Mouse (Mus musculus) bone marrow, adult 2 months (tissue): ENCODE data around the gene Tubal3.

Source experiments
- CTCF ChIP-seq: fragments of 200-500 bp; IDR thresholded peaks from 2 replicates; pipeline ENCODE4 v1.5.1; 2011; ENCODE audit warnings: low read length, control low read depth; ENCODE audit not compliant: control insufficient read depth, insufficient read depth
- POLR2A ChIP-seq: fragments of 200-500 bp; IDR thresholded peaks from 2 replicates; pipeline ENCODE4 v1.6.1; 2011; ENCODE audit warnings: low read depth, mild to moderate bottlenecking, control low read depth, low read length, borderline replicate concordance; ENCODE audit not compliant: control insufficient read depth

- TF ChIP-seq CTCF = no peak
- no peak for TF ChIP-seq POLR2A
These were observed 41.6 kb upstream of the Tubal3 start for GRCm38 (mm10) chr13:3876448-3876847.
